Mouse (Mus musculus) liver, embryonic 14 days (tissue): Measurements from ENCODE around the gene Plekhh2. TPM values are rescaled to one million over a fixed set of nuclear protein-coding genes. Genes with fewer than 3 reads are reported as not detected.

Experiments used
- polyA plus RNA-seq: library from polyadenylated mRNA; depleted of rRNA; stranded (reverse); fragments of >200 nt; gene quantifications from 2 replicates; pipeline ENCODE4 v1.2.3, GENCODE M21; 2012; rRNA removed

The Plekhh2 gene
- polyA plus RNA-seq: 0.32 and 0.48 TPM in 2 replicates

GRCm38 (mm10) chr17:84511682-84512515 is at the start of gene Plekhh2:
Gene Plekhh2, plus strand, starts transcription at chr17:84511895.

GRCm38 (mm10) chr17:84465753-84466608 is 45.7 kb upstream of the Plekhh2 start, which contains the start of gene Thada:
Gene Thada, minus strand, starts transcription at chr17:84466205.

GRCm38 (mm10) chr17:84626276-84626856 is 114.7 kb downstream of the Plekhh2 start, which contains the start of gene Dync2li1:
Gene Dync2li1, plus strand, starts transcription at chr17:84626496.

Other genes with a start within 250 kb of the Plekhh2 start
- 2.7 TPM in 2 replicates for gene Thada, start 45.7 kb upstream of the Plekhh2 start, polyA plus RNA-seq
- gene Dync2li1, start 114.6 kb downstream of the Plekhh2 start, polyA plus RNA-seq: 1.1 and 1.4 TPM in 2 replicates
- gene Abcg8, start 164.4 kb downstream of the Plekhh2 start, polyA plus RNA-seq: 0.38 and 0.43 TPM in 2 replicates
- gene Abcg5, start 171.1 kb downstream of the Plekhh2 start, polyA plus RNA-seq: 0.20 and 0.32 TPM in 2 replicates